Mouse (Mus musculus) embryo, embryonic 10 days (tissue): ENCODE results near the gene Sdccag8.
"Not testable (repeated sequence)": the region's sequence is repeated elsewhere in the genome, so short reads cannot be mapped to it uniquely, and the experiment has no call there.

Source experiments
- DNase-seq: peaks from one replicate; pipeline ENCODE4 v3.0.0-alpha.2; 2015; ENCODE audit warnings: low spot score

Sdccag8 gene

GRCm38 (mm10) chr1:176827945-176828485 is 13.6 kb downstream of the Sdccag8 start:
- DNase-seq: no peak

- no peak for DNase-seq
Measured at GRCm38 (mm10) chr1:176828666-176829065, 14.2 kb downstream of the Sdccag8 start.

GRCm38 (mm10) chr1:176832071-176832470 is 17.6 kb downstream of the Sdccag8 start:
- no peak for DNase-seq

- no peak for DNase-seq
Measured at GRCm38 (mm10) chr1:176832607-176833006, 18.1 kb downstream of the Sdccag8 start.

GRCm38 (mm10) chr1:176833257-176833656 is 18.8 kb downstream of the Sdccag8 start:
- no peak for DNase-seq

- DNase-seq: no peak
Measured at GRCm38 (mm10) chr1:176833948-176834347, 19.5 kb downstream of the Sdccag8 start.

- DNase-seq: peak; percentile 21
Measured at GRCm38 (mm10) chr1:176834880-176835279, 20.4 kb downstream of the Sdccag8 start.

GRCm38 (mm10) chr1:176835501-176836294 is 21.2 kb downstream of the Sdccag8 start:
- peak; percentile 54 for DNase-seq

GRCm38 (mm10) chr1:176836562-176836961 is 22.1 kb downstream of the Sdccag8 start:
- not testable (repeated sequence) for DNase-seq

- DNase-seq: no peak
Measured at GRCm38 (mm10) chr1:176845082-176845977, 30.9 kb downstream of the Sdccag8 start.

- DNase-seq: no peak
Measured at GRCm38 (mm10) chr1:176847118-176847859, 32.8 kb downstream of the Sdccag8 start.

GRCm38 (mm10) chr1:176848613-176849290 is 34.3 kb downstream of the Sdccag8 start:
- DNase-seq: no peak

- DNase-seq: no peak
Measured at GRCm38 (mm10) chr1:176849377-176849776, 34.9 kb downstream of the Sdccag8 start.

GRCm38 (mm10) chr1:176851401-176851800 is 36.9 kb downstream of the Sdccag8 start:
- no peak for DNase-seq

- DNase-seq: no peak
Measured at GRCm38 (mm10) chr1:176852813-176853590, 38.5 kb downstream of the Sdccag8 start.

GRCm38 (mm10) chr1:176861981-176862644 is 47.7 kb downstream of the Sdccag8 start:
- DNase-seq: peak; percentile 79

- no peak for DNase-seq
Measured at GRCm38 (mm10) chr1:176870501-176870900, 56.0 kb downstream of the Sdccag8 start.

- DNase-seq: no peak
Measured at GRCm38 (mm10) chr1:176871975-176872374, 57.5 kb downstream of the Sdccag8 start.

- DNase-seq: no peak
Measured at GRCm38 (mm10) chr1:176873463-176873862, 59.0 kb downstream of the Sdccag8 start.

- no peak for DNase-seq
Measured at GRCm38 (mm10) chr1:176874155-176874554, 59.7 kb downstream of the Sdccag8 start.
